Mouse (Mus musculus) heart, embryonic 12.5 days (tissue): ENCODE results near the gene Asap3. TPM values are rescaled to one million over a fixed set of nuclear protein-coding genes. Genes with fewer than 3 reads are reported as not detected.

Experiments used
- ATAC-seq: fragments of 200-750 bp; cut with Nextera tagmentation; 2 replicates; pipeline ENCODE4 v1.8.0; 2017; ENCODE audit warnings: moderate TSS enrichment, moderate library complexity; ENCODE audit not compliant: insufficient number of reproducible peaks, low FRiP score
- H3K27ac ChIP-seq: fragments of 300-500 bp; sonication (generic); 2 replicates; pipeline ENCODE4 v1.5.1; 2016; ENCODE audit warnings: mild to moderate bottlenecking, moderate library complexity; ENCODE audit not compliant: poor library complexity, severe bottlenecking
- H3K27me3 ChIP-seq: fragments of 300-500 bp; sonication (generic); replicated peaks from 2 replicates; pipeline ENCODE4 v1.6.1; 2016; ENCODE audit warnings: mild to moderate bottlenecking, moderate library complexity
- H3K36me3 ChIP-seq: fragments of 300-500 bp; sonication (generic); 2 replicates; pipeline ENCODE4 v1.6.1; 2016; ENCODE audit warnings: mild to moderate bottlenecking, moderate library complexity
- H3K4me1 ChIP-seq: fragments of 300-500 bp; sonication (generic); replicated peaks from 2 replicates; pipeline ENCODE4 v1.6.1; 2016; ENCODE audit warnings: mild to moderate bottlenecking
- H3K4me2 ChIP-seq: fragments of 300-500 bp; sonication (generic); 2 replicates; pipeline ENCODE4 v1.6.1; 2016; ENCODE audit warnings: mild to moderate bottlenecking, moderate library complexity
- H3K4me3 ChIP-seq: fragments of 300-500 bp; sonication (generic); 2 replicates; pipeline ENCODE4 v1.5.1; 2016; ENCODE audit warnings: mild to moderate bottlenecking
- H3K9ac ChIP-seq: fragments of 300-500 bp; sonication (generic); 2 replicates; pipeline ENCODE4 v1.6.1; 2016; ENCODE audit warnings: mild to moderate bottlenecking, moderate library complexity
- H3K9me3 ChIP-seq: fragments of 300-500 bp; sonication (generic); replicated peaks from 2 replicates; pipeline ENCODE4 v1.6.1; 2016; ENCODE audit warnings: mild to moderate bottlenecking, moderate library complexity
- WGBS: fragments of 180-500 bp; shearing (Covaris S2); methylation state at CpG from one replicate; pipeline ENCODE4 v1.1.7; 2016; 5-methylcytosine and 5-hydroxymethylcytosine counted together
- polyA plus RNA-seq: library from polyadenylated mRNA; unstranded; fragments of >200 nt; fragmentation: Nextera tagmentation; extraction: Ambion mirVana; gene quantifications from 2 replicates; pipeline ENCODE4 v1.2.1, GENCODE M21; 2016

Gene Asap3
- polyA plus RNA-seq, 1 experiment from 2014 or later, result 2.9 TPM

DNA sequence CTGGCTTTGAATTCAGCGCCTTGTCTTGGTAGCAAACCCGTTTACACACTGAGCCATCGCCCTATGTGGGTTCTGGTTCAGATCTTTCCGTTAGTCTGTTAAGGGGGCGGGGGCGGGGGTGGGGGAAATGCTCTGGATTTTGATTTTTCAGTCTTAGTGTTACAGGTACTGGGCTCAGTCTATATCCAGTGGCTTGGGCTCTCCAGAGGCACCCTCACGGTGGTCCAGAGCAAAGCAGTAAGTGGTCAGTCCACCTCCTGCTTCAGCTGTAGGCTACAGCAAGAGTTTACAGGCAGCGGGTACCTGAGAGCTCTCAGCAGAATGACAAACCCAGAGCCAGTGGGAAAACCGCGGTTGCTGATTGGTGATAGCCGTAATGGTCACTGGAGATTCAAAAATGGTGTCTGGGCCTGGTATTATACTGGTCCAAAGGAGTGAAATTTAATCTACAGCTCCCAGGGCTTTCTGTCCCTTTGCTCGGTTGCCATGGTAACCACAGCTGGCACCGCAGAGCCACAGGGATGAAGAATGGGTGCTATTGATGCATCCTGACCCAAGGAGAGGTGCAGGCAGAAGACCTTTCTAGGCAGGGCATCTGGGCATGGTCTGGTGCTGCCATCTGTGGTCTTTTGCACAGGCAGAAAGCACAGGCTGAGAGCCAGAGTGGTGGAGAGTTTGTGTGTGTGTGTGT lies 17.5 kb downstream of the Asap3 start:
- Histone ChIP-seq H3K4me2 (no peak overlapping the region), H3K36me3 (no peaks in the 10 kb centered on the region), H3K4me1 (peaks cover 27% of the 10 kb centered on the region), H3K9me3 (no peaks in the 10 kb centered on the region), H3K27me3 (peaks cover 18% of the 10 kb centered on the region), H3K4me3 (no peak overlapping the region), H3K9ac (no peak overlapping the region), H3K27ac (no peak overlapping the region)
- no peak for ATAC-seq
- WGBS, result 67% methylated on average over 13 of the region's 13 CpGs

DNA sequence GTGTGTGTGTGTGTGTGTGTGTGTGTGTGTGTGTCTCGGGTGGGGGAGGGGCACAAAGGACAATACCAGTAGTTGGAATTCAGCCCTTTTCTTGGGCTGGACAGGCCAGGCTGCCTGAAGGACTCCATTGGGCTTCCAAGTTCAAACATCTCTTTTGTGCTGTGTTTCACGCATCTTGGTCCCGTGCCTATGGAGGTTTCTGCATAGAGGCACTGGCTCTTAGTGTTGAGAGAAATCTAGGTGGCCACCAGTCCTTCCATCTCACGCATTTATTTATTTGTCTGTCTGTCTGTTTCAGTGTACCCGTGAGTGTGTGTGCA lies 18.0 kb downstream of the Asap3 start:
- Histone ChIP-seq H3K9me3 (no peaks in the 10 kb centered on the region), H3K27me3 (peaks cover 17% of the 10 kb centered on the region), H3K27ac (no peak overlapping the region), H3K4me3 (no peak overlapping the region), H3K4me2 (no peak overlapping the region), H3K4me1 (peaks cover 22% of the 10 kb centered on the region), H3K9ac (no peak overlapping the region), H3K36me3 (no peaks in the 10 kb centered on the region)
- no peak for ATAC-seq
- 65% methylated on average over 5 of the region's 5 CpGs for WGBS

DNA sequence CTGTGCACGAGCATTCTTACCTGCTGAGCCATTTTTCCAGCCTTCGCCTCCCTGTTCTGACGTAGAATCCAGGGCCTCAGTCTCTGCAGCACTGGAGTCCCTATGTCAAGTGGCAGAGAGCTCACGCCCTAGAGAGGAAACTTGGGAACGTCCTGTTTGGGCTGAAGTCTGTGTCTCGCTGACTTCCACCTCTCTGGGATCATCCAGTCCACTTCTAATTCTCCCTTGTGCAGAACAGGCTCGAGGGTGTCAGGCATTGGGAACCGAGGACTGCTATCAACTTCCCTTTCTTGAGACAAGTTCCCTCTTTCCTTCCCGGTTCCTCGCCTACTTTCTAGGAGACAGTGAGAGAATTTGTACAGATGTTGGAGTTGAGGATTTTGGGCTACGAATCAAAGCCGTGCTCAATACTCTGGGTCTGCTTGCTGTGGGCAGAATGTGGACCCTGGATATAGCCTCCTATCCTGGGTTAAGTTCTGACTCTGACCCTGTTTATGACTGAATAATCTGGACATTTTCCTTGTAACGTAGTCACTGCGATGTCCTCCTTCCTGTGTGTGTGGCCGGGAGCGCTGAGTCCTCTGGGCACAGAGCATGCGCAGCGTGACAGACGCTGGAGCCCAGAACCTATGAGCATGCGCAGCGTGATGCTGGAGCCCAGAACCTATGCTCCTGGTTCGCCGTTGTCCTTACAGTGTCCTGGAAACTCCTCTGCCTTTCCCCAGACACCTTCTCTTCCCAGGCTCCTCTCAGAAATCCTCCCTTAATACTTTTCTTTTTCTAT lies 18.7 kb downstream of the Asap3 start:
- Histone ChIP-seq H3K9ac (no peak overlapping the region), H3K27me3 (peaks cover 10% of the 10 kb centered on the region), H3K36me3 (no peaks in the 10 kb centered on the region), H3K4me3 (no peak overlapping the region), H3K27ac (no peak overlapping the region), H3K9me3 (no peaks in the 10 kb centered on the region), H3K4me2 (no peak overlapping the region), H3K4me1 (peaks cover 15% of the 10 kb centered on the region)
- 70% methylated on average over 23 of the region's 23 CpGs for WGBS
- no peak for ATAC-seq

DNA sequence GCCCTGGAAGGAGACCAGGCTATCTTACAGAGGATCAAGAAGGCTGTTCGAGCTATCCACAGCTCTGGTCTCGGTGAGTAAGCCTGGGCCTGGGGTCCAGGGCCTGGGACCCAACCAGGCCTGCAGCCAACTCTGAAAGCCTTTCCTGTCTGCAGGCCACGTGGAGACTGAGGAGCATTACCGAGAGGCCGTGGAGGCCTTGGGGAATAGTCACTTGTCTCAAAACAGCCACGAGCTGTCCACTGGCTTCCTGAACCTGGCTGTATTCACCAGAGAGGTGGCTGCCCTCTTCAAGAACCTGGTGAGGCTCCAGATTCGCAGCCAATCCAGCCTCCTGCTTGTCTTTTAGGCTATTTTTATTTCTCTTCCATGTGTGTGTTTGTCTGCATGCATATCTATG lies 21.2 kb downstream of the Asap3 start:
- no peaks in the 10 kb centered on the region for H3K9me3 ChIP-seq
- WGBS, result 63% methylated on average over 7 of the region's 7 CpGs
- no peak overlapping the region for H3K27ac ChIP-seq
- no peak for ATAC-seq
- H3K4me1 ChIP-seq, result peaks cover 9% of the 10 kb centered on the region
- H3K4me2 ChIP-seq, result no peak overlapping the region
- no peaks in the 10 kb centered on the region for H3K36me3 ChIP-seq
- H3K27me3 ChIP-seq, result no peaks in the 10 kb centered on the region
- no peak overlapping the region for H3K9ac ChIP-seq
- no peak overlapping the region for H3K4me3 ChIP-seq

DNA sequence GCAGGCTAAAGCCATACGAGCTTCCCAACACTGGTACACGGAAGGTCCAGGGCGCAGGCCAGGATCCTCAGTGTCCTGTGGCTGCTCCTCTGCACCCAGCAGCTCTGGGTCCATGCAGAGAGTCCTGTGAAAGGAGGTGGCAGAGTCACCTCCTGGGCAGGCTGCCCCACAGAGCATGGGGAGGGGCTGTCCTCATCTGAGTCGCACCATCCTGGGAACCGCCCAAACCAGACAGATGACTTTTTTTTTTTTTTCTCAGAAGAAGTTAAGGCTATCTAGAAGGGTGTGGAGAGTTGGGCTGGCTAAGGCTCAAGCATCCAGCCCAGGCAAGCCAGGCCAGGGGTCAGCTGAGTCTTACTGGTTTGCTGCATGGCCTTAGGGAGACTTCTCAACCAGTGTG lies 22.5 kb downstream of the Asap3 start:
- H3K27ac ChIP-seq, result no peak overlapping the region
- no peak overlapping the region for H3K4me3 ChIP-seq
- no peaks in the 10 kb centered on the region for H3K27me3 ChIP-seq
- H3K4me1 ChIP-seq, result peaks cover 9% of the 10 kb centered on the region
- no peak overlapping the region for H3K9ac ChIP-seq
- no peak for ATAC-seq
- H3K4me2 ChIP-seq, result no peak overlapping the region
- WGBS, result 77% methylated on average over 5 of the region's 5 CpGs
- no peaks in the 10 kb centered on the region for H3K36me3 ChIP-seq
- H3K9me3 ChIP-seq, result no peaks in the 10 kb centered on the region

DNA sequence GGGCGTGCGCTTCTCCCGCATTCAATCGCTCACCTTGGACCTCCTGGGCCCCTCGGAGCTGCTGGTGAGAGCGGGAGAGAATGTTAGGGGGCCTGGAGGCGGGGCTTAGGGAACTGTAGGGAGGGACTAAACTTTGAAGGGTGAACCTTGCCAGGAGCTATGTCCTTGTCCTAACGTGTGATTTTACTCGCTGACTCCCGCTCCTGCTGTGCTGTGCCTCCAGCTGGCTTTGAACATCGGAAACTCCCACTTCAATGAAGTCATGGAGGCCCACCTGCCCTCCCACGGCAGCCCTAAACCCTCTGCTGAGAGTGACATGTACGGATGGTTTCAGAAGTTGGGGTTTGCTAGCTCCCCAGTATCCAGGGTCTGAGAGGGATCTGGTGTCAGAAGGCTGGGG lies 32.5 kb downstream of the Asap3 start:
- Histone ChIP-seq H3K9me3 (0 out of 2 replicates have a peak, but pooled peaks cover 3% of the 10 kb centered on the region), H3K4me3 (peak overlapping the region; percentile 5; the same call in 1 of the 2 replicates), H3K36me3 (peaks cover 4% of the 10 kb centered on the region; the same call in 1 of the 2 replicates), H3K27ac (no peak overlapping the region), H3K27me3 (peaks cover 69% of the 10 kb centered on the region), H3K4me2 (peak overlapping the region; percentile 27), H3K4me1 (peaks cover 9% of the 10 kb centered on the region), H3K9ac (no peak overlapping the region)
- ATAC-seq, result no peak
- 24% methylated on average over 13 of the region's 13 CpGs for whole genome bisulfite sequencing

DNA sequence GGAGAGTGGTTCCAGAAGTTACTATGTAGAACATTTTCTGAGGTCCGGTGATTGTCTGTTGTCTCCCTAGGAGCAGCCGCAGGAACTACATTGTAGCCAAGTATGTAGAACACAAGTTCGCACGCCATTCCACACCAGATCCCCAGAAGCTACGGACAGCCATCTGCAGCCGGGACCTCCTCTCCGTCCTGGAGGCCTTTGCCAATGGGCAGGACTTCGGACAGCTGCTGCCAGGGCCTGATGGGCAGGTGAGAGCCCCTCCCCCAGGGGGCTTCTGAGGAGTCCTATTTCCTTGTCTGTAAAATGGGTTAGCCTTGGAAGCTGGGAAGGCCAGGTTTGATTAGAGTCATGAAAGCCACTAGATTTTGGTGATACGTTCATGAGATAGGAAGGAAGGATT lies 32.9 kb downstream of the Asap3 start:
- 0 out of 2 replicates have a peak, but pooled peaks cover 3% of the 10 kb centered on the region for H3K9me3 ChIP-seq
- no peak for ATAC-seq
- H3K27me3 ChIP-seq, result peaks cover 72% of the 10 kb centered on the region
- no peak overlapping the region for H3K4me2 ChIP-seq
- H3K4me1 ChIP-seq, result peaks cover 9% of the 10 kb centered on the region
- H3K9ac ChIP-seq, result no peak overlapping the region
- peaks cover 4% of the 10 kb centered on the region; the same call in 1 of the 2 replicates for H3K36me3 ChIP-seq
- no peak overlapping the region for H3K27ac ChIP-seq
- H3K4me3 ChIP-seq, result no peak overlapping the region
- 58% methylated on average over 9 of the region's 9 CpGs for WGBS

DNA sequence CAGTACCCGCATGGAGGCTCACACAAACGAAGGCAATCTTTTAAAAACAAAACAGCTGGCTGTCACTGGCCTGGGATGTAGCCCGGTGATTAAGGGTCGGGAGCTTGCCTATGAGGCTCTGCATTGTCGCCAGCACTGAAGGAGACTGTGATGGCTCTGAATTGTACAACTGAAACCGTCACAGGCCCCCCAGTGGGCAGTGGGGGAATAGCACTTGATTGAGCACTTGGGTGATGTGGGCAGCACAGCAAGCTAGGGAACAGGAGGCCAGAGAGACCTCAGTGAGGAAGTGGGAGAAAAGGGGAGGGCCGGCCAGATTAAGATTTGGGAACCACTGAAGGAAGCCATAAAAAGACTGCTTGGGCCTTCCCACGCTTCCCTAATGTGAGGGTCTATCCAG lies 33.5 kb downstream of the Asap3 start:
- WGBS, result 18% methylated on average over 8 of the region's 8 CpGs
- Histone ChIP-seq H3K4me1 (peaks cover 10% of the 10 kb centered on the region), H3K9me3 (0 out of 2 replicates have a peak, but pooled peaks cover 3% of the 10 kb centered on the region), H3K27ac (no peak overlapping the region), H3K27me3 (peaks cover 71% of the 10 kb centered on the region), H3K4me2 (no peak overlapping the region), H3K4me3 (no peak overlapping the region), H3K36me3 (peaks cover 4% of the 10 kb centered on the region; the same call in 1 of the 2 replicates), H3K9ac (no peak overlapping the region)
- 0 out of 2 replicates have a peak, but pooled peaks have one; percentile 34 for ATAC-seq

DNA sequence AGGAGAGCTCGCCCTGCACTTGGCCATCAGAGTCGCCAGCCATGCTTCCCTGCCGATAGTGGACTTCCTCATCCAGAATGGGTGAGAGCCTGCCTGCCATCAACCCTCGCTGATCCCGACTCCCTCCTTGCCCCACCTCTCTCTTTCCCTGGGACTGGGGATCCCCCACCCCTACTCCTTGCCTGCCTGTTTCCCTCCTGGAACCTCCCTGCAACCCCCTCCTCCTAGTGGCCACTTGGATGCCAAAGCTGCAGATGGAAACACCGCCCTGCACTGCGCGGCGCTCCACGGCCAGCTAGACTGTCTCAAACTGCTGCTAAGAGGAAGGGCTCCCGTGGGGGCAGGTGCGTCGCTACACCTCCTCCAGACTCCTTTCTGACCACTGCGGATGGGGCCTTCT lies 34.0 kb downstream of the Asap3 start:
- peaks cover 4% of the 10 kb centered on the region; the same call in 1 of the 2 replicates for H3K36me3 ChIP-seq
- no peak overlapping the region for H3K4me2 ChIP-seq
- H3K9ac ChIP-seq, result no peak overlapping the region
- 0 out of 2 replicates have a peak, but pooled peaks cover 3% of the 10 kb centered on the region for H3K9me3 ChIP-seq
- peaks cover 15% of the 10 kb centered on the region for H3K4me1 ChIP-seq
- H3K27ac ChIP-seq, result no peak overlapping the region
- WGBS, result 58% methylated on average over 14 of the region's 14 CpGs
- peaks cover 76% of the 10 kb centered on the region for H3K27me3 ChIP-seq
- no peak overlapping the region for H3K4me3 ChIP-seq
- no peak for ATAC-seq

DNA sequence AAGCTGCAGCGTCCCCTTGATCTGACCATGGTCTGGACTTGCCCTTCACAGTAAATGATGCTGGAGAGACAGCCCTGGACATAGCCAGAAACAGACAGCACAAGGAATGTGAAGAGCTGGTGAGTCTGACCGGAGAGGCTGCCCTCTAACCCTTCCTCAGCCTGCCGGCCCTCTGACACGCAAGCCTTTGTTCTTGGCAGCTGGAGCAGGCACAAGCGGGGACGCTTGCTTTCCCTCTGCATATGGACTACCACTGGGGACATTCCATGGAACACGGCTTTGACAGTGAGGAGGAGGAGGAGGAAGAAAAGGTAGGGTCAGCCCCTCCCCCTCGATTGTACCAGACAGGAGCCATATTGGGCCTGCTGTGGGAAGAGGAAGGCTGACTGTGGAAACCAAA lies 34.8 kb downstream of the Asap3 start:
- H3K4me1 ChIP-seq, result peaks cover 21% of the 10 kb centered on the region
- no peak overlapping the region for H3K9ac ChIP-seq
- H3K4me2 ChIP-seq, result no peak overlapping the region
- H3K36me3 ChIP-seq, result peaks cover 2% of the 10 kb centered on the region; the same call in 1 of the 2 replicates
- H3K4me3 ChIP-seq, result no peak overlapping the region
- H3K27ac ChIP-seq, result no peak overlapping the region
- WGBS, result 59% methylated on average over 8 of the region's 8 CpGs
- H3K27me3 ChIP-seq, result peaks cover 80% of the 10 kb centered on the region
- H3K9me3 ChIP-seq, result 0 out of 2 replicates have a peak, but pooled peaks cover under 1% of the 10 kb centered on the region
- no peak for ATAC-seq

DNA sequence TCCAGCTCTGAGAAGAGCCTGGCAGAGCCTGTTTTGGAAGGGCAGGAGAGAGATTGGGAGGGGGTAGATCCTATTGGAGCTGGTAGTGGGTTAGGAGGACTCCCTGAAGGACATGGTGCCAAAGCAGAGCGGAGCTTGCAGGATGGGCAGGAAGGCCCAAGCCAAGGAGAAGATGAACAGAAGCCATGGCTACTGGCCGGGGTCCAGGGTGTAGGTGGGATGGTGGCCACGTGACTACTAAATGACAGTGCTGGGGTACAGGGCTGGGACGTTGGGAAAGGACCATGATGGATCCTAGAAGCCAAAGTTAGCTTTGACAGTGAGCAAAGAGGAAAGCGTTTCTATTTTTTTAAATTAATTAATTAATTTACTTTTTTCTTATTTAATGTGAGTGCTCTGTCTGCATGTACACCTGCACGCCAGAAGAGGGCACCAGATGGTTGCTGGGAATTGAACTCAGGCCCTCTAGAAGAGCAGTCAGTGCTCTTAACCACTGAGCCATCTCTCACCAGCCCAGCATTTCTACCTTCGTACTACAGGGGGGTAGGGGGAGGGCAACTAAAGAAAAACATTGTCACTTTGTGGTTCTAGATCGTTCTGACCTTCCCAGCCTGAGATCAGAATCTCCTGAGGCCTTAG lies 36.0 kb downstream of the Asap3 start:
- 45% methylated on average over 8 of the region's 8 CpGs for WGBS

More for the DNA sequence above, 36.0 kb downstream of the Asap3 start:
- Histone ChIP-seq H3K27me3 (peaks cover 74% of the 10 kb centered on the region), H3K27ac (no peak overlapping the region), H3K4me3 (no peak overlapping the region), H3K4me1 (peaks cover 30% of the 10 kb centered on the region), H3K4me2 (no peak overlapping the region), H3K36me3 (no peaks in the 10 kb centered on the region), H3K9ac (no peak overlapping the region), H3K9me3 (no peaks in the 10 kb centered on the region)
- ATAC-seq, result no peak
